Mouse (Mus musculus) heart, postnatal 0 days (tissue): ENCODE data around the gene Gtf2ird1.

Experiments
- CTCF ChIP-seq: IDR thresholded peaks from 2 replicates; pipeline ENCODE4 v1.5.1; 2016; ENCODE audit warnings: antibody characterized with exemption, control low read depth, low read depth
- EP300 ChIP-seq: IDR thresholded peaks from 2 replicates; pipeline ENCODE4 v1.6.1; 2016; ENCODE audit warnings: antibody characterized with exemption, low read depth

DNA sequence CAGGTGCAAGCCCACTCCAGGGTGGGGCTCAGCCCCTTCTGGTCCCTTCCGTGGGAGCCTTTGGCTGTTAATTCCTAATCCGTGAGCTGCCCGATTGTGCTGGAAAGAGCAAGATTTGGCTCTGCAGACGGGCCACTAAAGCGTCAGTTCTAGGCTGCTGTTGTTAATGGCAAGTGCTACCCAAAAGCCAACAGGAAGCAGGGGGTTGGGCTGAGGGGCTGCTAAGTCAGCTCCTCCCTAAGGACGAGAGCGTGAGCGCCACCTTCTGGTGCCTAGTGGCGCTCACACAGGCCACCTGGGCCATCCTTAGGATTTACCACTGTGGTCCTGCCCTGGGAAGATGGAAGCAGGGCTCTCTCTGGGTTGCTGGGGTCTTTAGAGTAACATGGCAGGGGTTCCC, 33.1 kb upstream of the Gtf2ird1 start:
- TF ChIP-seq CTCF (peak; percentile 46), EP300 (no peak)
